Mouse (Mus musculus) effector memory CD4-positive, alpha-beta T cell, adult 5 months (primary cell): ENCODE data around the gene Olfr824. TPM values are rescaled to one million over a fixed set of nuclear protein-coding genes. Genes with fewer than 3 reads are reported as not detected.

Experiments used
- polyA plus RNA-seq: library from polyadenylated mRNA; unstranded; fragments of 100-300 nt; shearing (Covaris generic); gene quantifications from one replicate; pipeline ENCODE4 v1.2.1, GENCODE M21; 2017

Olfr824 gene
- not detected for polyA plus RNA-seq

DNA sequence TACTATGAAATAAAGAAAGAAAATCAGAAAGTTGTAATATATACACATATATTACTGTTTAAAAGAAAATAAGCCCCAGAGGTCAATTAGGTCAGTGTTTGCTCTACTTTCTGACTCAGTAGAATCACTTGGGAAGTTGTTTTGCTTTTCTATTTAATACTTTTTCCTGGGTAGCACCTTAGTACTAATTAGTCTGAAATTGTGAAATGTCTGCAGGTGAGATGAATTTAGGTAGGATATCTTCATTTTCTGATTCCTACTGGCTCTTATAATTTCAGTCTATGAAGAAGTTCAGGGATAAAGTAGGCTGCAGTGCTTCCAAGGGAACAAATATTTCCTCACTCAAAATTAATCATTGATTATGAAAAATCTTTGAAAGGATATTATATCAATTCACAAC, at the start of gene Olfr824:
Gene Olfr824 (minus strand): TSS at position 101 of the 400 bp plus-strand sequence.

GRCm38 (mm10) chr10:130166666-130167065, 36.9 kb upstream of the Olfr824 start, which contains the start of gene Olfr825:
Gene Olfr825, minus strand, starts transcription at chr10:130166766.

DNA sequence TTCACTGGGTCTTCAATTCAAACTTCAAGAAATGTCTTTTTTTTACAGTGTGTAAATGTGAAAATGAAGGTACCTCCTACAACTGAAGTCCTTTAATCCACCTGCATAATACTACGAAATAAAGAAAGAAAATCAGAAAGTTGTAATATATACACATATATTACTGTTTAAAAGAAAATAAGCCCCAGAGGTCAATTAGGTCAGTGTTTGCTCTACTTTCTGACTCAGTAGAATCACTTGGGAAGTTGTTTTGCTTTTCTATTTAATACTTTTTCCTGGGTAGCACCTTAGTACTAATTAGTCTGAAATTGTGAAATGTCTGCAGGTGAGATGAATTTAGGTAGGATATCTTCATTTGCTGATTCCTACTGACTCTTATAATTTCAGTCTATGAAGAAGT, 14.5 kb downstream of the Olfr824 start, which contains the start of gene Olfr823:
Gene Olfr823 (minus strand): TSS at position 101 of the 400 bp plus-strand sequence.

Other genes starting within 250 kb of the Olfr824 start
- gene Olfr815, start 224.1 kb downstream of the Olfr824 start, polyA plus RNA-seq, result not detected
- gene Olfr816, start 214.4 kb downstream of the Olfr824 start, polyA plus RNA-seq, result 0.66 TPM
- gene Olfr818, start 180.9 kb downstream of the Olfr824 start, polyA plus RNA-seq, result not detected
- gene Olfr819, start 162.7 kb downstream of the Olfr824 start, polyA plus RNA-seq, result not detected
- gene Olfr247, start 153.9 kb downstream of the Olfr824 start, polyA plus RNA-seq, result not detected
- 0.31 TPM for gene Gm10310, start 144.9 kb downstream of the Olfr824 start, polyA plus RNA-seq
- gene Olfr820, start 117.4 kb downstream of the Olfr824 start, polyA plus RNA-seq, result not detected
- gene Olfr821, start 99.7 kb downstream of the Olfr824 start, polyA plus RNA-seq, result not detected
- 0.19 TPM for gene Olfr822, start 58.8 kb downstream of the Olfr824 start, polyA plus RNA-seq
- not detected for gene Olfr823, start 14.6 kb downstream of the Olfr824 start, polyA plus RNA-seq
- gene Olfr825, start 36.8 kb upstream of the Olfr824 start, polyA plus RNA-seq, result not detected
- gene Olfr826, start 54.2 kb upstream of the Olfr824 start, polyA plus RNA-seq, result not detected
- not detected for gene Olfr827, start 84.4 kb upstream of the Olfr824 start, polyA plus RNA-seq
- not detected for gene Neurod4, start 150.2 kb upstream of the Olfr824 start, polyA plus RNA-seq
- 227 TPM for gene Tespa1, start 192.9 kb upstream of the Olfr824 start, polyA plus RNA-seq